Mouse (Mus musculus) left cerebral cortex, postnatal 4 days (tissue): ENCODE data around the gene Fmr1nb. TPM values are rescaled to one million over a fixed set of nuclear protein-coding genes. Genes with fewer than 3 reads are reported as not detected.
"Not testable (repeated sequence)": the region's sequence is repeated elsewhere in the genome, so short reads cannot be mapped to it uniquely, and the experiment has no call there.

Source experiments
- DNase-seq: peaks from one replicate; pipeline ENCODE4 v3.0.0-alpha.2; 2022
- intact Hi-C: fragments of 180-260 bp; cut with DNase I; formaldehyde crosslinking; loops from one replicate; pipeline ENCODE4 v1.15.1; 2025
- total RNA-seq, 2 experiments: library from RNA; stranded (reverse); gene quantifications; 2 replicates each; pipeline ENCODE4 v1.2.3; 2021

The Fmr1nb gene
- total RNA-seq: not detected

- intact Hi-C loops: no loop called here
- no peak for DNase-seq
These were observed at the start of gene Fmr1nb for GRCm38 (mm10) chrX:68761606-68762005. Gene Fmr1nb, plus strand, starts transcription at chrX:68761839.

GRCm38 (mm10) chrX:68736902-68737301, 24.7 kb upstream of the Fmr1nb start:
- intact Hi-C loops: no loop called here

GRCm38 (mm10) chrX:68740088-68740487, 21.6 kb upstream of the Fmr1nb start:
- intact Hi-C loops: no loop called here
- no peak for DNase-seq

More at GRCm38 (mm10) chrX:68736902-68737301, 24.7 kb upstream of the Fmr1nb start:
- DNase-seq: no peak

GRCm38 (mm10) chrX:68820449-68820848, 58.8 kb downstream of the Fmr1nb start:
- DNase-seq: not testable (repeated sequence)

GRCm38 (mm10) chrX:68821059-68821458, 59.4 kb downstream of the Fmr1nb start, which contains the start of gene Gm14698:
Gene Gm14698, plus strand, starts transcription at chrX:68821093.
- DNase-seq: peak; percentile 14
- intact Hi-C loops: not testable (repeated sequence)

More at GRCm38 (mm10) chrX:68820449-68820848, 58.8 kb downstream of the Fmr1nb start:
- intact Hi-C loops: not testable (repeated sequence)

GRCm38 (mm10) chrX:68839548-68840444, 78.2 kb downstream of the Fmr1nb start:
- intact Hi-C loops: loop anchor here (10.0 kb wide), 2 partner anchors 1325 to 1725 kb away; no protein-coding TSS in a partner anchor
- peak; percentile 0 for DNase-seq

Other genes with a start within 250 kb of the Fmr1nb start
- 10 to 100 TPM; 83.7 to 91.1 TPM for gene Fmr1, start 83.3 kb upstream of the Fmr1nb start, total RNA-seq
- gene Gm14698, start 59.3 kb downstream of the Fmr1nb start, total RNA-seq: 1 to 10 TPM; 2.8 to 3.2 TPM
- gene Gm6812, start 131.2 kb downstream of the Fmr1nb start, total RNA-seq: not detected